Comparison of ENCODE assay signal across 8 mouse cellular contexts in the genomic region with DNA sequence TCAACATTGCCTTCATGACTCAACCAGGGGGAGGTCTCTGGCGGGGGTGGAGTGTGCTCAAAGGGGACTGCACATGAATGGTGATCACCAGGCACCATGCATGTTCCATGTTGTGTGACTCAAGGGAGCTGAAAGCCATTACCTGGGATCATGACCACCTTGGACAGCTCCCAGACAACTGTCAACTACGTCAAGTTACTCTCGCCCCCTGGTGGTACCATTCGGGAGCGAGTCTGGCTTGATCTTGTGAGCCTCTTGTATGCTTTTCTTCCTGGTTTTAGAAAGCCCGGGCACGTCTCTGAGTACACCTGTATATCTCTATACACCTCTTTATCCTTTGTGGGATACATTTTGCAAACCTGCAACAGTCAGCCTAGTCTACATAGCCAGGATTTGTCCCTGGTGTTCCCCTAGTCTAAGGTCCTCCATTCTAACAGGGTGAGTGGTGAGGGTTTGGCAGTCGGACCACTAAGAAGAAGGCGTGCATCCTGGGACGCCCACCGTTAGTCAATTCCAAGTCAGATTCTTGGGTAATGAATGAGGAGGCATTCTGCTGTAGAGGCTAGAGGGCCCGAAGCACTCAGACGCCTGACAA. TPM values are rescaled to one million over a fixed set of nuclear protein-coding genes. Genes with fewer than 3 reads are reported as not detected.
A peak's percentile ranks its signal among the peaks of the same experiment; 100 is the strongest.
DNase-seq lines count a peak whose midpoint lies in the region; ATAC-seq and TF ChIP-seq lines count a peak whose summit lies in the region.

No protein-coding gene starts in this region.

- peak overlapping the region; percentile 72; the same call in 1 of the 2 replicates for H3K27ac ChIP-seq in embryonic facial prominence, embryonic 10.5 days (replicated peaks)
- H3K27ac ChIP-seq in heart, embryonic 11.5 days (ENCODE audit: low read depth, low read length), result no peak overlapping the region
- H3K27ac ChIP-seq in kidney, embryonic 14.5 days (ENCODE audit: low read depth, low read length), result no peak overlapping the region
- no peak overlapping the region for H3K27ac ChIP-seq in limb, embryonic 15.5 days
- H3K27ac ChIP-seq in midbrain, postnatal 0 days (ENCODE audit: low read depth, low read length), result peak overlapping the region; percentile 92

- WGBS in embryonic facial prominence, embryonic 10.5 days, result 1% methylated on average over 13 of the region's 13 CpGs
- WGBS in heart, embryonic 11.5 days (ENCODE audit: insufficient replicate concordance), result 0% methylated on average over 13 of the region's 13 CpGs
- WGBS in kidney, embryonic 14.5 days, result under 1% methylated on average over 13 of the region's 13 CpGs
- WGBS in limb, embryonic 15.5 days, result under 1% methylated on average over 13 of the region's 13 CpGs
- WGBS in midbrain, postnatal 0 days, result 0% methylated on average over 13 of the region's 13 CpGs

- H3K36me3 ChIP-seq in embryonic facial prominence, embryonic 10.5 days (replicated peaks), result no peaks in the 10 kb centered on the region; the same call in 1 of the 2 replicates
- no peaks in the 10 kb centered on the region for H3K36me3 ChIP-seq in heart, embryonic 11.5 days (ENCODE audit: control insufficient read depth, insufficient read depth, low read length)
- no peaks in the 10 kb centered on the region for H3K36me3 ChIP-seq in kidney, embryonic 14.5 days (ENCODE audit: control insufficient read depth, insufficient read depth, low read length)
- H3K36me3 ChIP-seq in limb, embryonic 15.5 days, result no peaks in the 10 kb centered on the region
- H3K36me3 ChIP-seq in midbrain, postnatal 0 days (ENCODE audit: insufficient read depth, low read length), result peaks cover 5% of the 10 kb centered on the region

- no peaks in the 10 kb centered on the region for H3K9me3 ChIP-seq in embryonic facial prominence, embryonic 10.5 days
- H3K9me3 ChIP-seq in heart, embryonic 11.5 days (replicated peaks; ENCODE audit: control insufficient read depth, low read length), result no peaks in the 10 kb centered on the region
- no peaks in the 10 kb centered on the region for H3K9me3 ChIP-seq in kidney, embryonic 14.5 days (ENCODE audit: control insufficient read depth, low read length)
- H3K9me3 ChIP-seq in limb, embryonic 15.5 days, result no peaks in the 10 kb centered on the region
- H3K9me3 ChIP-seq in midbrain, postnatal 0 days (ENCODE audit: low read length), result no peaks in the 10 kb centered on the region

- H3K4me2 ChIP-seq in heart, embryonic 11.5 days, result peak overlapping the region; percentile 74
- peak overlapping the region; percentile 85 for H3K4me2 ChIP-seq in kidney, embryonic 14.5 days (replicated peaks; ENCODE audit: low read depth, low read length)
- peak overlapping the region; percentile 82 for H3K4me2 ChIP-seq in limb, embryonic 15.5 days
- H3K4me2 ChIP-seq in midbrain, postnatal 0 days (ENCODE audit: low read depth, low read length, poor library complexity, severe bottlenecking), result peak overlapping the region; percentile 63

- TF ChIP-seq CTCF in midbrain, postnatal 0 days (IDR thresholded peaks at IDR 0.05), result peak; percentile 84

- H3K4me1 ChIP-seq in embryonic facial prominence, embryonic 10.5 days, result peaks cover 23% of the 10 kb centered on the region
- no peaks in the 10 kb centered on the region for H3K4me1 ChIP-seq in heart, embryonic 11.5 days (ENCODE audit: control insufficient read depth, insufficient read depth, low read length)
- H3K4me1 ChIP-seq in kidney, embryonic 14.5 days (ENCODE audit: control insufficient read depth, insufficient read depth, low read length), result no peaks in the 10 kb centered on the region
- H3K4me1 ChIP-seq in limb, embryonic 15.5 days, result peaks cover 21% of the 10 kb centered on the region
- H3K4me1 ChIP-seq in midbrain, postnatal 0 days (ENCODE audit: insufficient read depth, low read length), result peaks cover 12% of the 10 kb centered on the region

- ATAC-seq in heart, embryonic 11.5 days (replicated peaks; ENCODE audit: insufficient number of reproducible peaks, low FRiP score, low TSS enrichment), result no peak; the same call in 1 of the 2 replicates
- ATAC-seq in kidney, embryonic 14.5 days (ENCODE audit: low FRiP score, low TSS enrichment), result peak; percentile 38
- ATAC-seq in limb, embryonic 15.5 days (ENCODE audit: insufficient number of reproducible peaks, low FRiP score, low TSS enrichment, low read depth), result 0 out of 2 replicates have a peak, but pooled peaks have one; percentile 5
- peak; percentile 61 for ATAC-seq in midbrain, postnatal 0 days (ENCODE audit: low FRiP score)

- H3K4me3 ChIP-seq in embryonic facial prominence, embryonic 10.5 days, result peak overlapping the region; percentile 68
- peak overlapping the region; percentile 56 for H3K4me3 ChIP-seq in heart, embryonic 11.5 days (ENCODE audit: low read depth, low read length)
- peak overlapping the region; percentile 73 for H3K4me3 ChIP-seq in kidney, embryonic 14.5 days (ENCODE audit: low read length)
- H3K4me3 ChIP-seq in limb, embryonic 15.5 days, result peak overlapping the region; percentile 64
- H3K4me3 ChIP-seq in midbrain, postnatal 0 days (ENCODE audit: low read depth, low read length), result peak overlapping the region; percentile 99

- peak; percentile 88 for DNase-seq in 416B (ENCODE audit: low read depth)
- DNase-seq in adrenal gland, postnatal 10 days, result peak; percentile 86
- DNase-seq in embryonic facial prominence, embryonic 10.5 days (ENCODE audit: low spot score), result peak; percentile 88
- peak; percentile 89 for DNase-seq in midbrain, postnatal 0 days (ENCODE audit: low spot score)
- DNase-seq in spleen, postnatal 36 days (ENCODE audit: low spot score in 2 of 2), result peak; percentile 63 to 76

- H3K27me3 ChIP-seq in embryonic facial prominence, embryonic 10.5 days (replicated peaks; ENCODE audit: low read depth, poor library complexity, severe bottlenecking), result peaks cover 85% of the 10 kb centered on the region
- peaks cover 80% of the 10 kb centered on the region for H3K27me3 ChIP-seq in heart, embryonic 11.5 days (ENCODE audit: control insufficient read depth, insufficient read depth, low read length)
- H3K27me3 ChIP-seq in kidney, embryonic 14.5 days (ENCODE audit: control insufficient read depth, insufficient read depth, low read length), result peaks cover 49% of the 10 kb centered on the region
- H3K27me3 ChIP-seq in limb, embryonic 15.5 days, result peaks cover 96% of the 10 kb centered on the region
- H3K27me3 ChIP-seq in midbrain, postnatal 0 days (ENCODE audit: insufficient read depth, low read length), result peaks cover 16% of the 10 kb centered on the region

- 0 out of 2 replicates have a peak overlapping the region, but pooled peaks have one; percentile 62 for H3K9ac ChIP-seq in heart, embryonic 11.5 days (ENCODE audit: low read depth, low read length)
- H3K9ac ChIP-seq in kidney, embryonic 14.5 days (ENCODE audit: low read depth, low read length), result peak overlapping the region; percentile 68; the same call in 1 of the 2 replicates
- no peak overlapping the region for H3K9ac ChIP-seq in limb, embryonic 15.5 days
- H3K9ac ChIP-seq in midbrain, postnatal 0 days (replicated peaks; ENCODE audit: low read length, poor library complexity, severe bottlenecking), result peak overlapping the region; percentile 100

RNA-seq across cellular contexts. Expression of a gene that starts 3.3 kb away (rescaled TPM):
- total RNA-seq in adrenal gland, postnatal 10 days (2021), result 10 to 100 TPM; 67.8 to 83.9 TPM
- polyA plus RNA-seq in embryonic facial prominence, embryonic 10.5 days (2016; fragmentation: Nextera tagmentation; extraction: Ambion mirVana), result 38.3 and 40.3 TPM in 2 replicates
- polyA plus RNA-seq in heart, embryonic 11.5 days (2014; fragmentation: Nextera tagmentation; extraction: Ambion mirVana), result 16.8 and 18.9 TPM in 2 replicates
- 32.8 and 34.0 TPM in 2 replicates for polyA plus RNA-seq in kidney, embryonic 14.5 days (2014; fragmentation: Nextera tagmentation; extraction: Ambion mirVana)
- polyA plus RNA-seq in limb, embryonic 15.5 days (2015; fragmentation: Nextera tagmentation; extraction: Ambion mirVana), result 51.7 and 54.3 TPM in 2 replicates
- 199 and 234 TPM in 2 replicates for total RNA-seq in midbrain, postnatal 0 days (2014; rRNA removed)
- polyA plus RNA-seq in midbrain, postnatal 0 days (2015; fragmentation: Nextera tagmentation; extraction: Ambion mirVana), result 470 and 481 TPM in 2 replicates

RNA-seq across cellular contexts. Expression of a gene that starts 6.8 kb away (rescaled TPM):
- 10 to 100 TPM; 11.7 to 15.1 TPM for total RNA-seq in adrenal gland, postnatal 10 days (2021)
- 0.14 TPM in 1 of 2 replicates, not detected in the other for polyA plus RNA-seq in embryonic facial prominence, embryonic 10.5 days (2016; fragmentation: Nextera tagmentation; extraction: Ambion mirVana)
- 0.18 and 0.20 TPM in 2 replicates for polyA plus RNA-seq in heart, embryonic 11.5 days (2014; fragmentation: Nextera tagmentation; extraction: Ambion mirVana)
- polyA plus RNA-seq in kidney, embryonic 14.5 days (2014; fragmentation: Nextera tagmentation; extraction: Ambion mirVana), result 2.0 and 2.7 TPM in 2 replicates
- 4.2 and 11.7 TPM in 2 replicates for polyA plus RNA-seq in limb, embryonic 15.5 days (2015; fragmentation: Nextera tagmentation; extraction: Ambion mirVana)
- 4.2 and 4.4 TPM in 2 replicates for total RNA-seq in midbrain, postnatal 0 days (2014; rRNA removed)
- 10.4 and 10.6 TPM in 2 replicates for polyA plus RNA-seq in midbrain, postnatal 0 days (2015; fragmentation: Nextera tagmentation; extraction: Ambion mirVana)

RNA-seq across cellular contexts. Expression of a gene that starts 20.6 kb away (rescaled TPM):
- 1 to 10 TPM in 1 of 2 experiments, under 1 TPM in 1; 0.67 to 1.1 TPM for total RNA-seq in adrenal gland, postnatal 10 days (2021)
- polyA plus RNA-seq in embryonic facial prominence, embryonic 10.5 days (2016; fragmentation: Nextera tagmentation; extraction: Ambion mirVana), result not detected in 2 replicates
- not detected in 2 replicates for polyA plus RNA-seq in heart, embryonic 11.5 days (2014; fragmentation: Nextera tagmentation; extraction: Ambion mirVana)
- polyA plus RNA-seq in kidney, embryonic 14.5 days (2014; fragmentation: Nextera tagmentation; extraction: Ambion mirVana), result not detected in 2 replicates
- 0.18 TPM in 1 of 2 replicates, not detected in the other for polyA plus RNA-seq in limb, embryonic 15.5 days (2015; fragmentation: Nextera tagmentation; extraction: Ambion mirVana)
- total RNA-seq in midbrain, postnatal 0 days (2014; rRNA removed), result 0.42 and 1.6 TPM in 2 replicates
- 0.22 and 0.23 TPM in 2 replicates for polyA plus RNA-seq in midbrain, postnatal 0 days (2015; fragmentation: Nextera tagmentation; extraction: Ambion mirVana)

RNA-seq across cellular contexts. Expression of a gene that starts 26.0 kb away (rescaled TPM):
- 10 to 100 TPM; 21.1 to 27.4 TPM for total RNA-seq in adrenal gland, postnatal 10 days (2021)
- 4.3 and 5.6 TPM in 2 replicates for polyA plus RNA-seq in embryonic facial prominence, embryonic 10.5 days (2016; fragmentation: Nextera tagmentation; extraction: Ambion mirVana)
- 2.0 and 3.4 TPM in 2 replicates for polyA plus RNA-seq in heart, embryonic 11.5 days (2014; fragmentation: Nextera tagmentation; extraction: Ambion mirVana)
- 8.1 and 11.2 TPM in 2 replicates for polyA plus RNA-seq in kidney, embryonic 14.5 days (2014; fragmentation: Nextera tagmentation; extraction: Ambion mirVana)
- polyA plus RNA-seq in limb, embryonic 15.5 days (2015; fragmentation: Nextera tagmentation; extraction: Ambion mirVana), result 4.2 and 5.9 TPM in 2 replicates
- total RNA-seq in midbrain, postnatal 0 days (2014; rRNA removed), result 79.8 and 84.3 TPM in 2 replicates
- 13.5 and 14.5 TPM in 2 replicates for polyA plus RNA-seq in midbrain, postnatal 0 days (2015; fragmentation: Nextera tagmentation; extraction: Ambion mirVana)

RNA-seq across cellular contexts. Expression of a gene that starts 30.4 kb away (rescaled TPM):
- 1 to 10 TPM; 3.3 to 5.3 TPM for total RNA-seq in adrenal gland, postnatal 10 days (2021)
- 73.6 and 74.6 TPM in 2 replicates for polyA plus RNA-seq in embryonic facial prominence, embryonic 10.5 days (2016; fragmentation: Nextera tagmentation; extraction: Ambion mirVana)
- polyA plus RNA-seq in heart, embryonic 11.5 days (2014; fragmentation: Nextera tagmentation; extraction: Ambion mirVana), result 16.0 and 18.2 TPM in 2 replicates
- polyA plus RNA-seq in kidney, embryonic 14.5 days (2014; fragmentation: Nextera tagmentation; extraction: Ambion mirVana), result 45.1 and 47.2 TPM in 2 replicates
- 30.5 and 31.9 TPM in 2 replicates for polyA plus RNA-seq in limb, embryonic 15.5 days (2015; fragmentation: Nextera tagmentation; extraction: Ambion mirVana)
- 18.9 and 21.6 TPM in 2 replicates for total RNA-seq in midbrain, postnatal 0 days (2014; rRNA removed)
- 12.7 and 13.4 TPM in 2 replicates for polyA plus RNA-seq in midbrain, postnatal 0 days (2015; fragmentation: Nextera tagmentation; extraction: Ambion mirVana)

Comparison
In these comparisons a context has a peak if more than half of its experiments do, and no peak if none do; other contexts are left out.
1. H3K27ac ChIP-seq: peak in embryonic facial prominence, embryonic 10.5 days (single experiment) and midbrain, postnatal 0 days (single experiment); none in heart, embryonic 11.5 days (single experiment), kidney, embryonic 14.5 days (single experiment) and limb, embryonic 15.5 days (single experiment).
2. Peak in every context shown above with its lines, with median percentiles within 50 percentile points of each other: DNase-seq, H3K4me3 ChIP-seq and H3K4me2 ChIP-seq.